Mouse (Mus musculus) G1E (cell line): ENCODE data around the gene Calm5.
"Not testable (repeated sequence)": the region's sequence is repeated elsewhere in the genome, so short reads cannot be mapped to it uniquely, and the experiment has no call there.

Experiments
- CTCF ChIP-seq: IDR thresholded peaks from 2 replicates; pipeline ENCODE4 v1.5.1; 2012; ENCODE audit warnings: low read depth, low read length, inconsistent platforms, mixed read lengths
- GATA1 ChIP-seq: IDR thresholded peaks from 2 replicates; pipeline ENCODE4 v1.6.1; 2012; ENCODE audit warnings: borderline replicate concordance, low read length, inconsistent platforms, mixed read lengths
- TAL1 ChIP-seq: conservative IDR thresholded peaks from 2 replicates; pipeline ENCODE4 v1.6.1; 2012; ENCODE audit warnings: low read depth, low read length, inconsistent platforms, mixed read lengths

GRCm38 (mm10) chr13:3853648-3854333 lies at the start of gene Calm5:
- TF ChIP-seq CTCF, GATA1, TAL1: not testable (repeated sequence)
